Mouse (Mus musculus) T-helper 2 cell (primary cell): ENCODE results near the gene Ppp4c.

ENCODE experiments used
- in situ Hi-C: fragments of 300-600 bp; cut with MboI, MseI; formaldehyde crosslinking; loops from one replicate; pipeline ENCODE4 v1.15.1; 2025; ENCODE audit warnings: high pct_unique_total_duplicates

Ppp4c gene

GRCm38 (mm10) chr7:126791851-126792720 lies at the start of gene Ppp4c:
Ppp4c (minus strand) TSS chr7:126792496.
- in situ Hi-C loops = no loop called here

GRCm38 (mm10) chr7:126833294-126833693 lies 41.0 kb upstream of the Ppp4c start:
- in situ Hi-C loops = no loop called here

GRCm38 (mm10) chr7:126832036-126832598 lies 39.8 kb upstream of the Ppp4c start:
- in situ Hi-C loops = no loop called here

- in situ Hi-C loops = no loop called here
These were observed 39.2 kb upstream of the Ppp4c start, which contains the start of gene 4930451I11Rik for GRCm38 (mm10) chr7:126831539-126831938. 4930451I11Rik (minus strand) TSS chr7:126831639.

- in situ Hi-C loops = loop anchor here (5.0 kb wide), 1 partner anchor 281 kb away; no protein-coding TSS in a partner anchor
These were observed 33.7 kb upstream of the Ppp4c start for GRCm38 (mm10) chr7:126825952-126826351.

GRCm38 (mm10) chr7:126825403-126825802 lies 33.1 kb upstream of the Ppp4c start:
- in situ Hi-C loops = loop anchor here (5.0 kb wide), 1 partner anchor 282 kb away; no protein-coding TSS in a partner anchor

GRCm38 (mm10) chr7:126823940-126824339 lies 31.6 kb upstream of the Ppp4c start:
- in situ Hi-C loops = loop anchor here (5.0 kb wide), 1 partner anchor 138 kb away; no protein-coding TSS in a partner anchor

GRCm38 (mm10) chr7:126823202-126823711 lies 31.0 kb upstream of the Ppp4c start:
- in situ Hi-C loops = loop anchor here (5.0 kb wide), 1 partner anchor 139 kb away; no protein-coding TSS in a partner anchor

- in situ Hi-C loops = loop anchor here (5.0 kb wide), 1 partner anchor 140 kb away; no protein-coding TSS in a partner anchor
These were observed 30.4 kb upstream of the Ppp4c start for GRCm38 (mm10) chr7:126822741-126823140.

GRCm38 (mm10) chr7:126821835-126822511 lies 29.7 kb upstream of the Ppp4c start:
- in situ Hi-C loops = loop anchor here (5.0 kb wide), 1 partner anchor 140 kb away; no protein-coding TSS in a partner anchor

- in situ Hi-C loops = loop anchor here (5.0 kb wide), 1 partner anchor 93 kb away; no protein-coding TSS in a partner anchor
These were observed 26.5 kb upstream of the Ppp4c start for GRCm38 (mm10) chr7:126818818-126819217.

GRCm38 (mm10) chr7:126817595-126817994 lies 25.3 kb upstream of the Ppp4c start:
- in situ Hi-C loops = loop anchor here (5.0 kb wide), 1 partner anchor 95 kb away; no protein-coding TSS in a partner anchor

GRCm38 (mm10) chr7:126816494-126816893 lies 24.2 kb upstream of the Ppp4c start:
- in situ Hi-C loops = loop anchor here (5.0 kb wide), 1 partner anchor 96 kb away; no protein-coding TSS in a partner anchor

GRCm38 (mm10) chr7:126815726-126816222 lies 23.5 kb upstream of the Ppp4c start:
- in situ Hi-C loops = loop anchor here (5.0 kb wide), 1 partner anchor 97 kb away; no protein-coding TSS in a partner anchor

- in situ Hi-C loops = no loop called here
These were observed 17.6 kb upstream of the Ppp4c start for GRCm38 (mm10) chr7:126809723-126810369.

- in situ Hi-C loops = no loop called here
These were observed 16.6 kb upstream of the Ppp4c start for GRCm38 (mm10) chr7:126808703-126809455.

- in situ Hi-C loops = no loop called here
These were observed 15.1 kb upstream of the Ppp4c start for GRCm38 (mm10) chr7:126807405-126807804.

- in situ Hi-C loops = no loop called here
These were observed 14.7 kb upstream of the Ppp4c start for GRCm38 (mm10) chr7:126806956-126807355.

GRCm38 (mm10) chr7:126803751-126804150 lies 11.5 kb upstream of the Ppp4c start:
- in situ Hi-C loops = no loop called here

- in situ Hi-C loops = no loop called here
These were observed 10.9 kb upstream of the Ppp4c start for GRCm38 (mm10) chr7:126803181-126803580.
